Mouse (Mus musculus) 3134 (cell line): ENCODE results near the gene Adad1.
A peak's percentile ranks its signal among the peaks of the same experiment; 100 is the strongest.

Source experiments
- DNase-seq: peaks from one replicate; pipeline ENCODE4 v3.0.0-alpha.2; 2011; ENCODE audit warnings: low spot score; ENCODE audit not compliant: insufficient read length; ENCODE audit errors: extremely low read depth

Adad1 gene

DNA sequence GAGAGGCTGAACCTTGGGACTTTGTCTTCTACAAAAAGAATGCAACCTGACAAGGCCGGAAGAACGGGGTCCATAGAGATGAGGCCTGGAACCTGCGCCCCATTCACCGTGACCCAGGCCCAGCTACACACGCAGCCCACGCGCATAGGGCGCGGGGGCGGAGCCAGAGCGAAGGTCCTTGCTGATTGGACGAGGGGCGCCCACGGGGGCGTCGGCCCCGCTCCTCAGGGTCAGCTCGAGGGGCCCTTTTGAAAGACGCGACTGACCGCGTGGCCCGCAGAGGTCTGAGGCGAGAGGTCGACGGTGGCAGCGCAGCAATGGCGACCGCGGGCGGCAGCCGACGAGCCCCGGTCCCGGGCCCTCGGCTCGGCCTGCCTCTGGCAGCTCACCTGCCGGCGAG lies at the start of gene Adad1:
TSS of gene Adad1 (plus strand) at position 122 of the 400 bp plus-strand sequence.
- DNase-seq = peak; percentile 7

DNA sequence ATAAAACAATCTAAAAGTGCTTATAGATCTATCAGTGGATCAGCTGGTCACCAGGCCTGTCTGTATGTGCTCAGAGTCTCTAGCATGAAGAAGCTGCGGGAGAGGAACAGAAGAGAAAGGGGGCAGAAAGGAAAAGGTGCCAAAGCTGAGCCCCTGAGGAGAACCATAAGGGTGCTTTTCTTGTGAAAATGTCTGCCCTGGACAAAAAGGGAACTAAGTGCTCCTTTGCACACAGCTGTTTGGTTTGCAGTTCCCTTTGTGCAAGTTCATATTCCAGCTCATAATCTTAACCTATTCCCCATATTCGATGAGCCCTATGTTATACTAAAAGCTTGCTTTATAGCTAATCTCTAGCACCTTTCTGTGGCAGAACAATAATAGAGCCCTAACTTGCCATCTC lies 25.3 kb upstream of the Adad1 start:
- no peak for DNase-seq

DNA sequence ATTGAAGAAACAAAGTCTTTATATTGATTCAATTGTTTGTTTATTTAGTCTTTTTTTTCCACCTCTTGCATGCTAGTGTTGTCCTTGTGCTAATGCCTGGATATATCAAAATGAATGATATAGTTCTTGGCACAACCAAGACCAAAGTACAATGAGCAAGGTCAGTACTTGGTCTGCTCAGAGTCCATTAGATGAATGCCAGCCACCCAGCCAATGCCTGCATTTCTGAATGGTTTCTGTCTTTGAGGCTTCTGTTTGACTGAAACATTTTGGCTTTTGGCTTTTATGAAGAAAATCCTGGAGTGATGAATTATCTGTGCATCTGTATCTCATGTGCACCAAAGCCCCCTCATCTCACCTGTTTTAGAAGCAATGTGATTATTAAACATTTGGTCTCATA lies 23.5 kb upstream of the Adad1 start:
- DNase-seq = no peak

DNA sequence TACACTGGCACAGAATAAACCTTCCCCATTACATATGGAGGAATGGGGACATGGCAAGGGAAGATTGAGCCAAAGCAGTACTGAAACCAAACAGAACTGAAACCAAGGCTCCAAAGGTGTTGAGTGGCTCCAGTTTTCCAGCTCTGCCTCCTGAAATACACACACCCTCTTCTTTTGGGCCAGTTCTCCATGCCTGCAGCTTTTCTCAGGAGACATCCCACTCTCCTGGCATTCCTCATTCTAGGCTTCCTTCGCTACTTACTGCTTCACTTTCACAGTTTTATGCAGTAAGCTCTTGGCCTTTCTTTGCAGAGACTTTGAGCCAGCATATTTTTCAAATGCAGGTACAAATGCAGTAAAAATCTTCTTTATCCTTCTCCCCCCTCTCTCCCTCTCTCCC lies 11.8 kb upstream of the Adad1 start:
- no peak for DNase-seq

DNA sequence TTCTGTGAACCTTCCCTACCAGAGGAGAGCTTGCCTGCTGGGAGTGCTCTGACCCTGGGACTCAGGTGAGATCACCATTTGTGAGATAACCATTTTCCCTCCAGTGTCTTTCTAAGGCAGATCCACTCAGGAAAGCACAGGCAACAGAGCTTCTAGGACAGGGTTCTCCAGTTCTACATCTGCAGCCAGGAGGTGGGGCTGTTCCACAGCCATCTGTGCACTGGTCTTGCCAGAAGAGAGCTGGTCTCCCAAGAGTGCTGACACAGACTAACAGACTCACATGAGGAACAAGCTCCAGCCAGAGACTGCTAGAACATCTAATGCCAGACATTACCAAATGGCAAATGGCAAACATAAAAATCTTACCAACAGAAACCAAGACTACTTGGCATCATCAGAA lies 9.9 kb downstream of the Adad1 start:
- no peak for DNase-seq

DNA sequence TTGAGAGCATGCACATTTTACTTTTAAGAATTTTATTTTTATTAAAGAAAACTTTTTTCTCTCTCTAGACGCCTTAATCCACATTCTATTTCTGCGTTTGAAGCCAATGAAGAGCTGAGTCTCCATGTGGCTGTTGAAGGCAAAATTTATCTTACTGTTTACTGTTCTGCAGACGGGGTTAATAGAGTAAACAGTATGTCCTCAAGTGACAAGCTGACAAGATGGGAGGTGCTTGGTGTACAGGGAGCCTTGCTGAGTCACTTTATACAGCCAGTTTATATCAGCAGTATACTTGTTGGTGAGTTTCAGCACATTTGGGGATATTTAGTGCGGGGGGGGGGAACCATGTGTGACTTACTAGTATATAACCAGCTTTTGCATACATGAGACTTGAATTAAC lies 21.5 kb downstream of the Adad1 start:
- DNase-seq = no peak

DNA sequence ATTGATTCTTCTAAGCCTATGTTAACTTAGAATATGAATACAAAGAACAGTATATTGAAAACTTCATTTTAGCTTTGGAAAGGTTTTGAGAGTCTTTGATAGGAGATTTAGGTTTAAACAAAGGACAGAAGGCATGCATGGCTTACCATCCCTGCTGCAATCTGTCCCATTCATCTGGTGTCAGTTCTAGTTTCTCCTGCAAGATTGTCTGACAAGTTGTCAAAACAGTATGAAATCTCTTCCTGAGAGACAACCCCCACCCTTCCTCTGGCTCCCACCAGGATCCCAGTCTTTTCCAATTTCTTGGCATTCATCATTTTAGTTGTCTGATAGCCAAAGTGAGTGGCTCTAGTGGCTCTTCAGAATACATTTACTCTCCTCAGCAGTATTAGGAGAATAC lies 27.4 kb downstream of the Adad1 start:
- DNase-seq = no peak

DNA sequence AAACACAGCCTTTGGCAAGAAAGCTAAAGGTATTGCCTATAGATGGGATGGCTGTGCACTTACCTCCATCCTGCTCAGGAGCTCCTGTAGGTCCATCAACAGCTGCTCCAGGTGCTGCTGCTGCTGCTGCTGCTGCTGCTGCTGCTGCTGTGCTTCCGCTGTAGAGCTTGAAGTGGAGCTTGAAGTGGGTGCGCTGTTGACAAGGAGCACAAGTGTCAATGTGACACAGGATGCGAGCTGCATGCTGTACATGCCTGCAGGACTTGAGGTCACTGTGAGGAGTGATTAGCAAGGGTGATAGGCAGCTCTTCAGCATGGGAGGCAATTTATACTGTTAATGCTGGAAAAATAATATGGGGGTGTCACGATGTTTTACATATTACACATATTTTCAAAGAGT lies 62.3 kb downstream of the Adad1 start, which contains the start of gene Il2:
TSS of gene Il2 (minus strand) at position 305 of the 400 bp plus-strand sequence.
- DNase-seq = no peak

DNA sequence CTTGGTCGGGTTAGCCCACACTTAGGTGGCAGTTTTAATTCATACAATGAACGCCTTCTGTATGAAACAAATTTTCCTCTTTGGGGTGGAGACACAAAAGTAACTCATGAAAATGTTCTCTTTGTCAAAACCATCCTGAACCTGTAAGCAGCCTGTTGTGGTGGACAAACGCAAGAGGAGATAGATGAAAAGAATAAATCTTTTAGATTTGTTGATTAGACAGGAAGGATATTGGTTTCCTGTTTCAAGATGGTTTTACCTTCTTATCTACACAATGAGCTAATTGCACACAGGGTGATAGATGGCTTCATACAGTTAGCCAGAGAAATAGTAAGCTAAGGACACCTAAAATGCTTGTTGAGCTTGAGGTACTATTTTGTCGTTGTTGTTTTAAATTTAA lies 62.8 kb downstream of the Adad1 start:
- no peak for DNase-seq

DNA sequence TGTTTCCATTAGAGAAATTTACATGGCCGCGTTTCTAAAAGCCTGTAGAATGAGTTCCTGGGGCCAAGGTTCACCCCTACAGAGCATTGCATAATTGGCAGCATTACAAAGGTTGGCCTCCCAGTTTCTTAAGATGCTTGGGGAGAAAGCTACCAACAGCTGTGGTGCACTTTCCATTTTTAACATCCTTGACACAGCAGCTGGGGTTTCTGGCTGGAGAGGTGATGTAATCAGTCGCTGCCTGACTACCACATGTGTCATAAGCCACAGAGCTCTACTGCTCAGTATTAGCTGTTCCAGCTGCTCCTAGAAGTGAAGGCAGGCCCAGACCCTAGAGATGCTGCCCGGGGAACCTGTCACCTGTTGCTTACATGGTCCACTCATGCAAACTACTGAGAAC lies 64.9 kb downstream of the Adad1 start:
- DNase-seq = peak; percentile 63

DNA sequence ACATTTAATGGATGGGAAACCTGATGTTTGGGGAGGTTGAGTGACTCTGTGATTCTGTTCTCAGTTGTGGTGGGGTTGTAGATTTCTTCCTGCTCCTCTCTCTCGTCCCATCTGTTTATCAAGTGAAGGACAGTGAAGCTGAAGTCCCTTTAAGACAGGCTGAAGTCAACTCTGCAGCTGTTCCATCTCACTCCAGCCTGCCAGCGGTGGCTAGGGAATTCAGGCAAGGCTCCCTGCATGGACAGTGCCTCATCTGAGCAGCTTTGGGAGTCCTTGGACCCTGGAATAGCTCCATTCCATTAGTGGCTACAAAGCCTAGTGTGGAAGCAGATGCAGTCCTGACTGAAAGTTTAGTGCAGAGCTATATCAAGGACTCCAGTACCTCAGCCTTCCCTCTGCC lies 65.7 kb downstream of the Adad1 start:
- no peak for DNase-seq

DNA sequence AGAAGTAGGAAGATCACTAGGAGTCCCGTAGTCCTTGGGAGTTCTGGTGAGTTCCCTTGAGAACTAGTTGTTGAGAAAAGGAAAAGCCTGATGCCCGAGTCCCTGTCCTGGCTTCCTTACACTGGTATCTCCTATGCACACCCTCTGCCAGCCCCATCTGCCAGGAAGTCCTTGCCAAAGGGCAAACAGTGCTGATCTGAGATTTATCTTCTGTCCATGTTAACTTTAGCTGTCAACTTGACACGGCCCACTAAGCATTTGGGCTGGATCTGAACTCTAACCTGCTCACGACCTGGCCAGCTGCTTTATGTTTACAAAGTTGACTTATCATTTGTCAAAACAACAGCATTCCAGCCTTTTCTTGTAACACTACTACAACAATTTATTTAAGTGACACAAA lies 73.9 kb downstream of the Adad1 start:
- no peak for DNase-seq

DNA sequence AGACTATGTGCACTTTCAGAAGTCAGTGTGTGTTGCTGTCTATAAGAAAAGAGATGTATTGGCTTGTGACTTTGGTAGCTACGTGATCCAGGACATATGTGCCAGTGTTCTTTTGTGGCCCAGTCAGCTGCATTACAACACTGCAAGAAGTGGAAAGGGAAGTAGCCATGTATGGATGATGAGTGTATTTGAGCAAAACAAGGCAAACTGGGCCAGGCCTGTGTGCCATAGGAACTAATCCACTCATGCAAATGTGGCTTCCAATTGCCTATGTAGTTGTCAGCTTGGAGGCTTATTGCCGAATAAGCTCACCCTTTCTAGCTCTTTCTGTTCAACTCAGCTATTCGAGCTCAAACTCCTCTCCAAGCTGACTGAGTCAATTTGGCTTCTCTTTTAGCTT lies 75.9 kb downstream of the Adad1 start:
- DNase-seq = no peak

DNA sequence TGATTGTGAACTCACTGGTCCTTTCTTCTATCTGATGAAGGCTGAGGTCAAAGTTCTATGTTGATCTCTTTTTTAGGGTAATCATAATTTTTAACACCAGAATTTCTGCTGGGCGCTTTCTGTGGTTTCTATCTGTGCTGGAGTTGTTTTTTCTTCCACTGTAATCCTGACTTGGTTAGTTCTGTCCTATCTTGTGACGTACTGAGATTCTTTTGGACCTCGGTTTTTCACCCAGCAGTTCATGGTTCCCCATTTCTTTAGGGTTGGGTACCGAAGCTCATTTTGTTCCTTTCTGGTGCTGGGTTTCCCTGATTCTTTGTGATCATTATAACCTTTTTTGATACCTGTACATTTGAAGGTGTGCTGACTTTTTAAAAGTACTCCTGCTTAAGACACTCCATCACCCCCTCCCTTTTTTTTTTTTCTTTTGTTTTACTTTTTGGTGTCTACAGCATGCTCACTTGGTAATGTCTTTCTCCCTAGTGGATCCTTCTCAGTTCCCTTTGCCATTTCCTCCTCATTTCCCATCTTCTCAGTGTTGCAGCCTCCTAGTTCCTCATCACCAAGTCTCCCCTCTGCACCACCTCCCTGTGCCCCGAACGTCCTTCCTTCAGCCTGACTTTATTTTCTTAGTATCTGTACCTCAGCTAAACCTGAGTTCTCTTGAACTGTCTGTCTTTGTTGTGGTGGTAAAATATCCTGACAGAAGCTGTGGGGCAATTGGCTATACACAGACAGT lies 77.0 kb downstream of the Adad1 start:
- no peak for DNase-seq

DNA sequence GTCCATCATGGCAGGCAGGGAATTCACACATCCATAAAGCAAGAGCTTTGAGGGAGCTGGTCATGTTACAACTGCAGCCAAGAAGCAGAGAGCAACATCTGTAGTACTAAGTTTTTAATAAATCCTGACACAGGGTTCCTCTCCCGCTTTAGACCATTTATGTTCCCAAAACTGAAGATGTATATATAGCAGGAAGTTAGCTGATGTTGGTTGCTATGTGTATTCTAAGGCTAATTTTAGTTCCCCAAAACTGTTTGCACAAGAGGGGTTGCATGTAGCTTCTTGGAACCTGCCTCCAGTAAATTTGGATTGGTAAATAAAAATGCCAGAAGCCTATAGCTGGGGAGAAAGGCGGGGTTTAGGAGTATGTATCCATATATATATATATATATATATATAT lies 78.5 kb downstream of the Adad1 start:
- DNase-seq = no peak

DNA sequence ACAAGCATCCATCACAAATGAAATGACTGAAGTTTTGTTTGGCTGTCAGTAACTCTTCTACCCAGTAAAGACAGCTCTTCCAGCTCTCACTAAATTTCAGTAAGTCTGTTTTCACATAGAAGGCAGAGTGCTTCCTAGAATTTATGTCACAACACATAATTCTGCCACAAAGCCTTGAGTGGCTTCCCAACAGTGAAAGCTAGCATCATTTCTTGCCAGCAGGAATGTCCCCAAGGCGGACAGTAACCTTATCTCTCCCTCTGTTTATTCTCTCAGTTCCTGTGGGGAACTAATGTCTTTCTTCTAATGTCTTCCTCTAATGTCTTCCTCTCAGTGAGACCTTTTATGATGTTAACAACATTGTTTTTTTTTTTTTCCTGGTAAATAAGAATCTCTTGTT lies 81.7 kb downstream of the Adad1 start:
- DNase-seq = no peak

DNA sequence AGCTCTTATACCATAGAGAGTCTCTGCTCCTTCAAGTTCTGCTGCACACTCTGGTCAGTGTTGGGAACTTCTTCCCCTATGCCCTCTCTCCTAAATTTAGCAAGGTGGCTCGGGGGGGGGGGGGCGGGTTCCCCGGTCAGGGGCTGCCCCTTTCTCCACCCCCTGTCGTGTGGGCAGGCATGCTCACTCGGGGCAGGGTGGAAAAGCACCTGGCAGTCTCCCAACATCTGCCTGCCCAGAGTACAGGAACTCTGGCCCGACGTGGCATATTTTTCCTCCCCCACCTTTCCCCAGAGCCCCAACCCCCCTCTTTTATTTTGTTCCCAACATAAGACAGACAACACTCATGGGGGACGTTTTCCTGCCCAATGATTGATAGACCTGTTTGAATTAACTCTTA lies 83.1 kb downstream of the Adad1 start:
- DNase-seq = no peak

DNA sequence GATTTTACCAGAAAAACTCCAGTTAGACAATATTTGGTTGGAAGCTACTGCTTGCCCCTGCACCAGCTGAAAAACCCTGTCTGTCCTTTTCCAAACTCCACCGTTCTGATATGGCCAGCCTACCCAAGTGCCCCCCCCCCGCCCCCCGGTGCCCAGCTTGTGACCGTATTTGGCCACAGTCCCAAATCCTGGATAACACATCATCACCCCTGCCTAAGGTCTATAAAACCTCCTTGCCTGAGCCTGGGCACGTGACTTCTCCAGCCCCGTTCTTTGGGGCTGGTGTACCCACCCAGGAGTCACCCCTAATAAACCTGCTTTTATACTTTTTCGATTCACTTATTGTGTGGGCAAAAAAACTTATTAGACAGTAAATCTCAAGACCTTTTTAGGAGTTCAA lies 83.5 kb downstream of the Adad1 start:
- DNase-seq = no peak

DNA sequence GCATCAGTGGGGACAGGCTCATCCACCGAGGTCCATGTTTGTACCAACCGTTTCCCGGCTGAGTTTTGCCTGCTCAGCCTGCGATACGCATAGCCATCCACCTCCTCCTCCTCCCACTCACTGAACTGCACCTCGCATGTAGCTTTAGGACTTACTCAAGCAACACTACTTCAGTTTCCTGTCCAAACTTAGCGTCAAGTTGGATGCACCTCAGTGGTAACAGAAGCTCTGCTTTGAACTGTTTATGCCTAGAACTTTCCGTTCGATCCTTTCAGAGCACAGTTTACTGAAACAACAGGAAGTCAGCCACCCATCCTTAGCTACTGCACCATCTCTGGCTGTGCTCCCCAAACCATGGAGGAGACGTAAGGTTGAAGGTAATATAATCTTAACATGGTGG lies 88.9 kb downstream of the Adad1 start:
- no peak for DNase-seq

DNA sequence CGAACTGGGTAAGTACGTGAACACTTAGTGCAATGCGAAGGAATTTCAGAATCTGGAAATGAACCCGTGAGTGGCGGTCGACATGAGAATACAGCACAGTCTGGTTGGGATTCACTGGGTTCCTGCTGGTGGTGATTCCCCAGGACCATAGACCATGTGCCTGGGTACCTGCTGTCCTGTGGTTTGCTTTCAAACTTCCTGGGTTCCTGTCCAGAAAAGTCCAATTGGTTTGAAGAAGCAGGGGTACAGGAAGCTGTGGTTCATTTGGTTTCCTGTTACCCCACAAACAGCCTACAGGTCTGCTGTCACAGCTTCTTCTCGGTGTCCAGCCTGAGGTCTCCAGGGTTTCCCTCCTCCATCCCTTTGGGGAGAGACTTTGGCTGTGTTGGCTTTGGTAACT lies 89.7 kb downstream of the Adad1 start:
- no peak for DNase-seq

DNA sequence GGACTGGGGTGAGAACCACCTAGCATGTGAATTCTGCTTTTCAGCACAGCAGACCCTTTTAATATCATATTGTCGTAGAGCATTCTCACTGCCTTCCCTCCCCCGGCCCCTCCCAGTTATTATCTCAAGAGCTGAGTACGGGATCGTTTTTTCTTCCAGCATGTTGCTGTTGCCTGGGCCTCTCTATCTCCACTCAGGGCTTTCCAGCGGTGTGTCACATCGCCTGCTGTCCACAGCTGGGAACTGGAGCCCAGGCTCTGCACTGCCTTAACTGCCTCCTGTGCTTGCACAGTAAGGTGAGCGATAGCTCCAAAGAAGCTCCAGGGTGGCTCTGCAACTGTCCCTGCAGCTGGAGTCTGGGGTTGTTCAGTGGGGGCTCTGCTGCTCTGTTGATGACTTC lies 91.1 kb downstream of the Adad1 start:
- DNase-seq = no peak

DNA sequence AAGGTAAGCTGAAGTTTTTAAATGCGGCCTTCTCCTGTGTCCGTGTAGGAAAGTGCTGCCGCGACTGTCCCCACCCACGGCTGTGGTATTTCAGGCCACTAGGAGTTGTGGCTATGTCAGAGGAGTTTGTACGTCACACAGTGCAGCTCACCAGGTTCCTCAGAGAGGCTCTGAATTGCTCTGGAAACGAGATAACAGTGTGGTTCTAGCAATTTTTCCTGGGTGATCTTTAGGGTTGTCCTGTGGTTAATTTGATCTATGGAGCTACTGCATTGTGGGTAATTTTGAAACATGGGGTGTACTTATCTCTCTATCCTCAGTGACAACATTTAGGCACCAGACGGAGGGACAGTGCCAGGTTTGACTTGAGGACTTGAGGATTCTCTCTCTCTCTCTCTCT lies 93.8 kb downstream of the Adad1 start:
- no peak for DNase-seq

DNA sequence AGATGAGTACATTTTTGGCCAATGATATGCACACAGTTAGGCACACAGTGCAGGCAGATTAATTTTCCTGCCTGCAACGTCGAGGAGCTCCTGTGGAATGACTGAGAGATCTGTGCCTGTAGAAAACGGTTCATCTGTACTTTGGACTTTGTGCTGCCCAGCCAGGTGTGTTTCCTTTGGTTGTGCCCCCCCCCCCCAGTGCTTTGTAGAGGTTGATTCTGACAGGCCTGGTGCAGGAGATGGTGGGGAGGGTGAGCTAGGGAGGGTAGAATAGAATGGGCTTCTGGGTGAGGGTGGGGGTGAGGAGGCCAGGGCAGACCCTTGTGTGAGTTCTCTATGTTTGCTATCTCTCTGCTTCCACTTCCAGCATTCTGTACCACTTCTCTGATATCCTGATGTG lies 94.9 kb downstream of the Adad1 start:
- DNase-seq = no peak
